Mouse (Mus musculus) brain, embryonic 14.5 days (tissue): Measurements from ENCODE around the gene Erbb4.

ENCODE experiments used
- CTCF ChIP-seq: fragments of 200-500 bp; IDR thresholded peaks from 2 replicates; pipeline ENCODE4 v1.5.1; 2012; ENCODE audit warnings: inconsistent platforms, mild to moderate bottlenecking, moderate library complexity, borderline replicate concordance; ENCODE audit not compliant: insufficient read depth, insufficient read length; ENCODE audit errors: extremely low read depth
- POLR2A ChIP-seq: fragments of 200-500 bp; IDR thresholded peaks from 2 replicates; pipeline ENCODE4 v1.6.1; 2012; ENCODE audit warnings: mild to moderate bottlenecking, inconsistent platforms, borderline replicate concordance; ENCODE audit not compliant: poor library complexity, insufficient read depth, insufficient read length, severe bottlenecking; ENCODE audit errors: extremely low read depth

- no peak for TF ChIP-seq CTCF
- TF ChIP-seq POLR2A = no peak
Measured at GRCm38 (mm10) chr1:68466390-68466960, 641.4 kb downstream of the Erbb4 start.
